In genomic region chr7:31040281-31041022, GRCm38 (mm10) we compare ENCODE assay signal across 15 mouse cellular contexts. TPM values are rescaled to one million over a fixed set of nuclear protein-coding genes. Genes with fewer than 3 reads are reported as not detected.
DNase-seq lines count a peak whose midpoint lies in the region; ATAC-seq and TF ChIP-seq lines count a peak whose summit lies in the region.
"Had no signal": no experiment of that assay in that cellular context is flagged by ENCODE, and none has a peak within 500 bp of the region (broad histone marks: within the 10 kb centered on the region; RNA-seq: fewer than 3 reads in every experiment).

No protein-coding gene starts in this region.

- WGBS in liver, adult 2 months, result 86% methylated on average over 12 of the region's 12 CpGs
- 83% methylated on average over 12 of the region's 12 CpGs for WGBS in forebrain, embryonic 10.5 days

- H3K4me1 ChIP-seq in liver, adult 2 months (ENCODE audit: control insufficient read depth, insufficient read depth, low read length), result no peaks in the 10 kb centered on the region
- peaks cover 13% of the 10 kb centered on the region for H3K4me1 ChIP-seq in forebrain, embryonic 10.5 days

- peak overlapping the region; percentile 10; the same call in 1 of the 2 replicates for H3K9ac ChIP-seq in liver, adult 2 months (ENCODE audit: low read depth, low read length)
- H3K9ac ChIP-seq: hindbrain, embryonic 15.5 days had no signal

- peak; percentile 41 for DNase-seq in CD4-positive, CD25-positive, alpha-beta regulatory T cell, adult 2 months (ENCODE audit: low read depth, low spot score)
- DNase-seq in liver, adult 2 months (ENCODE audit: extremely low read depth, low read depth, low spot score), result no peak
- no peak for DNase-seq in liver
- DNase-seq in thymus, postnatal 14 days, result peak; percentile 64
- DNase-seq in forebrain, embryonic 10.5 days (ENCODE audit: extremely low spot score, low spot score), result no peak
- no peak for DNase-seq in ovary, postnatal 10 days (ENCODE audit: low spot score)
- DNase-seq: cerebellum, adult 9-10 months; lung, postnatal 14 days; midbrain, embryonic 14.5 days had no signal

- H3K9me3 ChIP-seq in forebrain, embryonic 10.5 days, result no peaks in the 10 kb centered on the region
- H3K9me3 ChIP-seq: hindbrain, embryonic 15.5 days; limb, embryonic 10.5 days had no signal

- no peak for ATAC-seq in CD4-positive, CD25-positive, alpha-beta regulatory T cell, adult 4 months
- peak; percentile 18 for ATAC-seq in inflammation-experienced regulatory T-cells, adult 6 months

- no peaks in the 10 kb centered on the region for H3K36me3 ChIP-seq in liver, adult 2 months (ENCODE audit: control insufficient read depth, insufficient read depth, low read length)
- H3K36me3 ChIP-seq in forebrain, embryonic 10.5 days (replicated peaks), result no peaks in the 10 kb centered on the region
- H3K36me3 ChIP-seq: G1E; hindbrain, embryonic 15.5 days; limb, embryonic 10.5 days had no signal

- no peaks in the 10 kb centered on the region for H3K79me2 ChIP-seq in liver, adult 2 months (ENCODE audit: control insufficient read depth, insufficient read depth, low read length)

- no peak for TF ChIP-seq POLR2A in liver, adult 2 months (IDR thresholded peaks at IDR 0.05; ENCODE audit: extremely low read depth, insufficient read depth, low read length)

- TF ChIP-seq CTCF in liver, adult 2 months (IDR thresholded peaks at IDR 0.05; ENCODE audit: low read depth, low read length), result no peak

- no peaks in the 10 kb centered on the region for H3K27me3 ChIP-seq in liver, adult 2 months (ENCODE audit: control insufficient read depth, insufficient read depth, low read length)
- peaks cover 54% of the 10 kb centered on the region for H3K27me3 ChIP-seq in forebrain, embryonic 10.5 days (ENCODE audit: poor library complexity, severe bottlenecking)

- no peak overlapping the region for H3K27ac ChIP-seq in liver, adult 2 months (replicated peaks; ENCODE audit: insufficient read depth, low read depth, low read length)
- H3K27ac ChIP-seq in forebrain, embryonic 10.5 days, result no peak overlapping the region
- H3K27ac ChIP-seq: hindbrain, embryonic 15.5 days; limb, embryonic 10.5 days had no signal

- H3K4me3 ChIP-seq in liver, adult 2 months (ENCODE audit: insufficient read depth, low read depth, low read length), result no peak overlapping the region
- H3K4me3 ChIP-seq in forebrain, embryonic 10.5 days, result no peak overlapping the region
- H3K4me3 ChIP-seq: hindbrain, embryonic 15.5 days had no signal

RNA-seq across cellular contexts. Expression of gene Fxyd5, which starts 1.8 kb away (rescaled TPM):
- 1,000 to 10,000 TPM; 1,918 to 1,991 TPM for polyA plus RNA-seq in CD4-positive, CD25-positive, alpha-beta regulatory T cell, adult 4 months (2017; shearing (Covaris generic))
- total RNA-seq in liver, adult 2 months (2014; rRNA removed), result 3.6 and 3.8 TPM in 2 replicates
- polyA plus RNA-seq in liver, adult 2 months (2012; rRNA removed), result 5.4 and 7.8 TPM in 2 replicates
- polyA plus RNA-seq in inflammation-experienced regulatory T-cells, adult 6 months (2017; shearing (Covaris generic)), result 1,000 to 10,000 TPM; 1,847 to 2,152 (median 2,080) TPM
- 10.2 and 10.4 TPM in 2 replicates for polyA plus RNA-seq in forebrain, embryonic 10.5 days (2016; fragmentation: Nextera tagmentation; extraction: Ambion mirVana)

RNA-seq across cellular contexts. Expression of gene Fxyd7, which starts 10.8 kb away (rescaled TPM):
- not detected for polyA plus RNA-seq in CD4-positive, CD25-positive, alpha-beta regulatory T cell, adult 4 months (2017; shearing (Covaris generic))
- total RNA-seq in liver, adult 2 months (2014; rRNA removed), result 0.47 TPM in 1 of 2 replicates, not detected in the other
- polyA plus RNA-seq in liver, adult 2 months (2012; rRNA removed), result 0.40 and 0.92 TPM in 2 replicates
- not detected for polyA plus RNA-seq in inflammation-experienced regulatory T-cells, adult 6 months (2017; shearing (Covaris generic))
- polyA plus RNA-seq in forebrain, embryonic 10.5 days (2016; fragmentation: Nextera tagmentation; extraction: Ambion mirVana), result 0.36 and 1.1 TPM in 2 replicates
- total RNA-seq: G1E had no signal
- polyA plus RNA-seq: G1E had no signal

RNA-seq across cellular contexts. Expression of gene Fxyd1, which starts 16.5 kb away (rescaled TPM):
- not detected for polyA plus RNA-seq in CD4-positive, CD25-positive, alpha-beta regulatory T cell, adult 4 months (2017; shearing (Covaris generic))
- 127 and 154 TPM in 2 replicates for total RNA-seq in liver, adult 2 months (2014; rRNA removed)
- 1,507 and 1,555 TPM in 2 replicates for polyA plus RNA-seq in liver, adult 2 months (2012; rRNA removed)
- under 1 TPM in 1 of 3 experiments, not detected in 2; 0.85 TPM for polyA plus RNA-seq in inflammation-experienced regulatory T-cells, adult 6 months (2017; shearing (Covaris generic))
- 2.2 and 2.5 TPM in 2 replicates for polyA plus RNA-seq in forebrain, embryonic 10.5 days (2016; fragmentation: Nextera tagmentation; extraction: Ambion mirVana)
- total RNA-seq: G1E had no signal
- polyA plus RNA-seq: G1E had no signal

RNA-seq across cellular contexts. Expression of gene Lgi4, which starts 18.7 kb away (rescaled TPM):
- not detected for polyA plus RNA-seq in CD4-positive, CD25-positive, alpha-beta regulatory T cell, adult 4 months (2017; shearing (Covaris generic))
- total RNA-seq in liver, adult 2 months (2014; rRNA removed), result 0.07 and 0.18 TPM in 2 replicates
- 0.04 and 0.09 TPM in 2 replicates for polyA plus RNA-seq in liver, adult 2 months (2012; rRNA removed)
- polyA plus RNA-seq in inflammation-experienced regulatory T-cells, adult 6 months (2017; shearing (Covaris generic)), result under 1 TPM in 2 of 3 experiments, not detected in 1; 0.09 to 0.13 TPM
- polyA plus RNA-seq in forebrain, embryonic 10.5 days (2016; fragmentation: Nextera tagmentation; extraction: Ambion mirVana), result 0.58 and 0.68 TPM in 2 replicates
- polyA plus RNA-seq: G1E had no signal

RNA-seq across cellular contexts. Expression of gene Fxyd3, which starts 36.1 kb away (rescaled TPM):
- polyA plus RNA-seq in CD4-positive, CD25-positive, alpha-beta regulatory T cell, adult 4 months (2017; shearing (Covaris generic)), result under 1 TPM in 1 of 2 experiments, not detected in 1; 0.27 TPM
- total RNA-seq in liver, adult 2 months (2014; rRNA removed), result 0.27 and 0.46 TPM in 2 replicates
- 0.50 and 0.83 TPM in 2 replicates for polyA plus RNA-seq in liver, adult 2 months (2012; rRNA removed)
- polyA plus RNA-seq in inflammation-experienced regulatory T-cells, adult 6 months (2017; shearing (Covaris generic)), result under 1 TPM in 1 of 3 experiments, not detected in 2; 0.18 TPM
- 1.9 and 2.8 TPM in 2 replicates for polyA plus RNA-seq in forebrain, embryonic 10.5 days (2016; fragmentation: Nextera tagmentation; extraction: Ambion mirVana)
- total RNA-seq: layer of hippocampus, postnatal 25 days had no signal
- polyA plus RNA-seq: G1E; midbrain, embryonic 14.5 days had no signal

Comparison
In these comparisons a context has a peak if more than half of its experiments do, and no peak if none do; other contexts are left out.
1. DNase-seq: peak in CD4-positive, CD25-positive, alpha-beta regulatory T cell, adult 2 months (single experiment) and thymus, postnatal 14 days (single experiment); none in liver, adult 2 months (single experiment), liver (single experiment), forebrain, embryonic 10.5 days (single experiment) and ovary, postnatal 10 days (single experiment).
2. RNA of gene Fxyd5, which starts 1.8 kb away (polyA plus RNA-seq): 1,847 to 2,152 TPM in inflammation-experienced regulatory T-cells, adult 6 months and 1,918 to 1,991 TPM in CD4-positive, CD25-positive, alpha-beta regulatory T cell, adult 4 months; 10.2 to 10.4 TPM in forebrain, embryonic 10.5 days and 5.4 to 7.8 TPM in liver, adult 2 months; every median in the first group is over 100 times any median in the second.
3. RNA of gene Fxyd1, which starts 16.5 kb away (polyA plus RNA-seq): 1,507 to 1,555 TPM in liver, adult 2 months; 2.2 to 2.5 TPM in forebrain, embryonic 10.5 days, not detected in CD4-positive, CD25-positive, alpha-beta regulatory T cell, adult 4 months and 0.85 TPM in inflammation-experienced regulatory T-cells, adult 6 months; every median in the first group is over 100 times any median in the second.